Mouse (Mus musculus) stomach, postnatal 0 days (tissue): ENCODE results near the gene Txnrd1.

Experiments
- CTCF ChIP-seq: IDR thresholded peaks from 2 replicates; pipeline ENCODE4 v1.5.1; 2016; ENCODE audit warnings: antibody characterized with exemption, low read depth, mild to moderate bottlenecking, moderate library complexity
- EP300 ChIP-seq: optimal IDR thresholded peaks from 2 replicates; pipeline ENCODE3; 2016; ENCODE audit warnings: antibody characterized with exemption

- TF ChIP-seq CTCF: peak; percentile 97
- no peak for TF ChIP-seq EP300
These were observed 67.7 kb downstream of the Txnrd1 start for GRCm38 (mm10) chr10:82901436-82901835.
